Mouse (Mus musculus) bone marrow macrophage, adult 2 months (primary cell): ENCODE results near the gene Cdc26.

Source experiments
- CTCF ChIP-seq: IDR thresholded peaks from 2 replicates; pipeline ENCODE4 v1.5.1; 2012; ENCODE audit warnings: low read depth, mild to moderate bottlenecking, low read length, moderate library complexity
- POLR2A ChIP-seq: IDR thresholded peaks from 2 replicates; pipeline ENCODE4 v1.6.1; 2012; ENCODE audit warnings: mild to moderate bottlenecking, low read depth, low read length, borderline replicate concordance

- TF ChIP-seq CTCF: no peak
- no peak for TF ChIP-seq POLR2A
These were observed 24.3 kb downstream of the Cdc26 start for GRCm38 (mm10) chr4:62384159-62384558.
